Mouse (Mus musculus) erythroblast, embryonic 14.5 days (primary cell): Measurements from ENCODE around the gene Tubgcp3.

Source experiments
- GATA1 ChIP-seq: IDR thresholded peaks from 2 replicates; pipeline ENCODE4 v1.6.1; 2012; ENCODE audit warnings: low read length, inconsistent platforms, mixed read lengths
- TAL1 ChIP-seq: IDR thresholded peaks from 3 replicates; pipeline ENCODE4 v1.6.1; 2012; ENCODE audit warnings: low read length, inconsistent platforms, mixed read lengths

DNA sequence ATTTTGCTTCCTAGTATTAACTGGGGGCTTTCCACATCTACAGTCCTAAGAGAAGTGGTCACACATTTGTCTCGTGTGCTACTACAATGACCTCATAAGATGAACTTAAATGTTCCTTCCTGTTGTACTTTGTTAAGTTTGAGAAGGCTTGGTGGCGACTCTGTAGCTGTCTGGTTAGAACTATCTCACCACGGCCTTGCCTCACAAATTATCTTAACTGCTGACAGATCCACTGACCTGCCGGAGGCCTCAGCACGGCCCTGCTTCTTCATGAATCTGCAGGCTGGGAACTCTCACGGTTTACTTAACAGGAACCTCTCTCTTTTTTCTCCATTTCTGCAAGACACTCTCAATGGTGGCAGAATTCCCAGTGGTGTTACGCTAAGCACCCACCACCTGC, 27.2 kb downstream of the Tubgcp3 start:
- no peak for TF ChIP-seq GATA1
- TF ChIP-seq TAL1: no peak
